Mouse (Mus musculus): ENCODE data around the gene Id1.

The Id1 gene

GRCm38 (mm10) chr2:152723651-152724331 is 12.3 kb upstream of the Id1 start:
- no peak for DNase-seq (ENCODE audit: low spot score)

- DNase-seq (ENCODE audit: low spot score), result no peak
These were observed 11.7 kb upstream of the Id1 start for GRCm38 (mm10) chr2:152724332-152724723.

DNA sequence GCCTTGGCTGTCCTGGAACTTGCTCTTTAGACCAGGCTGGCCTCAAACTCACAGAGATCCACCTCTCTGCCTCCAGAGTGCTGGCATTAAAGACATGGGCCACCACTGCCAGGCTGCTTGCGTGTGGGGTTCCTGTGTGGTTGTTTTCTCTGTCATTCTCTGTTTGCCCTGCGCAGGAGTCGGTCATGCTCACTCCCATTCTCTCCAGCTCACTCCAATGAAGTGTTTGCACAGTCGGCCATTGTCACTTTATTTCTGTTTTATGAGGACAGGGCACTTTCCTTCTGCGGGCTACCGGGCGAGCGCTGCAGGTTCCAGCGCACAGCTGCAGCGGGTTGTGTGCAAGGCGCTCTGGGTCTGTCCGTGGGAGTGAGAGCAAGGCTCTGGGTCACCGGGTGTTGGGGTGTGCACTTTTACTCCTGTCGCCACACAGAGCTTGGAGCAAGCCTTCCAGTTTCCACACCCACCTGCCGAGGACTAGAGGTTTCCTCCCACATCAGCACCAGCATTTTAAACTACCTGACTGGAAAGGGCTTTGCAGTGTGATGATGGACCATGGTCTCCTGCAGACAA is 10.8 kb upstream of the Id1 start:
- DNase-seq (ENCODE audit: low spot score), result no peak

DNA sequence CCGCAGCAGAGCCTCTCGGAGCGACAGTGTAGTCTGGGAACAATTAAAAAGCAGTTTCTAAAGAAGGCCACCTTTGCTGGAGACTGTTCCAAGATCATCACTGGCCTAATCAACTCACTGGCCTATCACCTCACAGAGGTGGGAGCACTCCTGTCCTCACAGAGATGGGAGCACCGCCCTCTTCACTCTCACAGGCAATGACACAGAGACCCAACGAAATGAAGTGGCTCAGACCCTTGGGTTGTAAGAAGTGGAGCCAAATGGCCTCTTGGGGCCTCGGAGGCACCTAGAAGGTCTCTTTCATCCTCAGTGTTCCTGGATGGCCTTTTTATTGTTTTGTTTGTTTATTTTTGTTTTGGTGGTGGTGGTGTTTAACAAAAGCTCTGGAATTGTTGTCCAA is 9.8 kb upstream of the Id1 start:
- DNase-seq (ENCODE audit: low spot score), result no peak

GRCm38 (mm10) chr2:152726751-152727335 is 9.2 kb upstream of the Id1 start:
- no peak for DNase-seq (ENCODE audit: low spot score)

DNA sequence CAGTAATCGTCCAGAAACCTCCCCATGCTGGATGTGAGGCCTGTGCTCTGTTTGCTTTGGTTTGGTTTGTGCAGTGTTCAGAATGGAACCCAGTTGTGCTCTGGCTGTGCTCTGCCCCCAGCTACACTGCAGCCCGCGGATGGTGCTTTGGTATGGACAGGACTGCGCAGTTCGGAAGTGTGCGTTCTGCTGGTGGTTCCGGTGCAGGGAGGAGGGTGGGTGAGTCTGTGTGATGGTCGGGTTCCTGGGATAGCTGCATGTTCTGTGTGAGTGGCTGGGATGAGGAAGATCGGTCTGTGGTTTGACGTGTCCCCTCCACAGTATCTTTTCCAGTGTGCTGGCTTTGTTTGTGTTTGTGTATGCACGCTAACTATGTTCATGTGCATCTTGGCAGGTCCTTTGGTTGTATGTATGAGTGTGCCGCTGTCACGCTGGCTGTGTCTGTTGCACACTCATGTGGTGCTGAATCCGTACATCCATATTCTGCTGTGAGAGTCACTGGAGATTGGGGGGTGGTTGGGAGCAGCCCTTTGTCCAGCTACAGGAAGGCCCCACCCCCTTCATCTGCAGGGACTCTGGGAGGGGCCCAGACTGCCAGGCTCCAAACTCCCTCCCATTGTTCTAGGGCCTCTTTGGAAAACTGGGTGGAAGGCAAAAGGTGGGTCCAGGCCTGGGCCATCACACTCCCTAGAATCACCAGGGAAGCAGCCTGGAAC is 8.1 kb upstream of the Id1 start:
- no peak for DNase-seq (ENCODE audit: low spot score)

- DNase-seq (ENCODE audit: low spot score), result no peak
These were observed 7.5 kb upstream of the Id1 start for GRCm38 (mm10) chr2:152728594-152728993.

GRCm38 (mm10) chr2:152729013-152729635 is 6.9 kb upstream of the Id1 start:
- DNase-seq (ENCODE audit: low spot score), result no peak

- DNase-seq (ENCODE audit: low spot score), result peak; percentile 72
These were observed 6.4 kb upstream of the Id1 start for GRCm38 (mm10) chr2:152729636-152730020.

GRCm38 (mm10) chr2:152733201-152733600 is 2.9 kb upstream of the Id1 start:
- no peak for DNase-seq (ENCODE audit: low spot score)

DNA sequence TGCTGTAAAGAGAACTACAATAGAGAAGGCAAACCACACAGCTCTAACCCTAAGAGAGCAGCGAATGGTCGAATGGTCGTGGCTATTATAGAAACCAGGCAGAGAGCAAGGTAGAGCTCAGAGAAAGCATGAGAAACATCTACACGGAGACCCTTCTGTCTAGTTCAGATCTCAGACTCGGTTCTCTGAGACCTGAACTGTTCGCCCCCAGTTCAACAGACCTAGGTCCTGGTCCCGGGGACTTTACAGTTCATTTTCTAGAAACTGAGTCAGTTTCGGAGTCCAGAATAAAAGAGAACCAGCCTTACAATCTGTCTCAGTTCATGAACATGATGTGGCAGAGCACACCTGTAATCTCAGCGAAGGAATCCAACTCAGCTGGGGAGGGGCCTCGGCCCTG is 1.6 kb upstream of the Id1 start:
- no peak for DNase-seq (ENCODE audit: low spot score)

GRCm38 (mm10) chr2:152734984-152735383 is 1.1 kb upstream of the Id1 start:
- peak; percentile 99 for DNase-seq (ENCODE audit: low spot score)

- no peak for DNase-seq (ENCODE audit: low spot score)
These were observed 697 bp downstream of the Id1 start for GRCm38 (mm10) chr2:152736748-152737147.

GRCm38 (mm10) chr2:152737306-152738221 is 1.5 kb downstream of the Id1 start:
- no peak for DNase-seq (ENCODE audit: low spot score)

GRCm38 (mm10) chr2:152738341-152738740 is 2.3 kb downstream of the Id1 start:
- DNase-seq (ENCODE audit: low spot score), result no peak

DNA sequence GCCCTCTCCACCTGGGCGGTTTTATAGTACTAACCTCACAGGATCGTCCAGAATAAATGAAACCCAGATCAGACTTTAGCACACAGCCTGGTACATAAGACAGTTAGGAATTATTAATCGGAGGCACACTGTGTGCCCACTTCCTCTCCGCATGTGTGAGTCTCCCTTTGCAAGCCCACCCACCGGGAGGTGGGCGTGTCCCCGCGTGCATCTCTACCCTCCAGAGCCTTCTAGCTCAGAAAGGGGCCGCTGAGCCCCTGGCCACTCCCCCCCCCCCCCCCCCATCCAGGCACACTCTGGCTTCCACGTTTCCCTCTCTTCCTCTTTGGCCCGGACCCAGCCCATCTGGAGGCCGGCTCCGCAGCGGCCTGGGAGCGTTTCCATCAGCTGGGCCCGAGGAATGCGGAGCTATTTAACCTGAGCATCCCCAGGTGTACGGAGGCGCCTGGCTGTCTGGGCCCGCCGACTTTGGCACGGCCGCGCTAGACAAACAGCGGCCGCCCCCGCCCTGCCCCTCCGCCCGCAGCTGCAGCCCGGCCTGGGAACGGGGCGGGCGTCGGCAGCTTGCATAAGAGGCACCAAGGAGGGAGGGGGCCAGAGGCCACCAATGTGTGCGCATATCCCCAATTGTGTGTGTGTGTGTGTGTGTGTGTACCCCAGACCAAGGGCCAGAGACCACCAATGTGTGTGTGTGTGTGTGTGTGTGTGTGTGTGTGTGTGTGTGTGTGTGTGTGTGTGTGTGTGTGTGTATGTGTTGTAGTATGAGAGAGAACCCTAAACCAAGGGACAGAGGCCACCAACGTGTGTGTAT is 3.2 kb downstream of the Id1 start:
- DNase-seq (ENCODE audit: low spot score), result peak; percentile 92

- peak; percentile 56 for DNase-seq (ENCODE audit: low spot score)
These were observed 3.8 kb downstream of the Id1 start for GRCm38 (mm10) chr2:152739842-152740260.

GRCm38 (mm10) chr2:152740490-152740889 is 4.4 kb downstream of the Id1 start:
- no peak for DNase-seq (ENCODE audit: low spot score)

DNA sequence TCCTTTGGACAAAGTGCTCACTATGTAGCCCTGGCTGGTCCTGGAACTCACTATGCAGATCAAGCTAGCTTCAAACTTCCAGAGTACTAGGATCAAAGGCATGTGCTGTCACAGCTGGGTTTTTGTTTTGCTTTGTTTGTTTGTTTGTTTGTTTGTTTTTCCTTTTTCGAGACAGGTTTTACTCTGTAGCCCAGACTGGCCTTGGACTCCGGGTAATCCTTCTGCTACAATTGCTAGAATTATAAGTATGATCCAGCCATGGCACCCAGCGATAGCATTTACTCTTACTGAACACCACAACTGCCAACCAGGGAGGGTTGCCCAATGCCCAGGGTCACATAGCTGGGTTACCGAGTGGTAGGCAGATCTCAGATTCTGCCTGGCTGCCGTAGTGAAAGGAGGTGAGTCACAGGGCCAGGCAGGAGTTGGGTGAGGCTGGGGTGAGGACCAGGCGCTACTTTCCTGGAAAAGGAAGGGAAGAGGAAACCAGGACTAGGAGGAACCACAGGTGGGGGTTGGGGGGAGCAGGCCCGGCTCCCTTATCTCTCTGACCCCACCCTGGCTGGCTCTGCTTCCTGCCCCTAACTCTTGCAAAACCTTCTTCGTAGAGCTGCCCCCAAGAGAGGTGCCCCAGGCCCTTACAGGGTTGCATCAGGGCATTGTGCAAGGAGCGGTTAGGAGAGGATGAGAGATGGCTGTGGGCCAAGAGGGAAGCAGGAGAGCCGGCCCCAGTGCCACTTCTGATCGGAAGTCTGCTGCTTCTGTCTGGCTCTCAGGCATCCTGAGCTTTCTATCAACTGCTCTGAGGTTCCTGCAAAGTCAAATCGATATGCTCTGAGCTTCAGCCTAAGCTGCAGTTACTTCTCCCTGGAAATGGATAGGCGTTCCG is 5.3 kb downstream of the Id1 start:
- DNase-seq (ENCODE audit: low spot score), result peak; percentile 87

DNA sequence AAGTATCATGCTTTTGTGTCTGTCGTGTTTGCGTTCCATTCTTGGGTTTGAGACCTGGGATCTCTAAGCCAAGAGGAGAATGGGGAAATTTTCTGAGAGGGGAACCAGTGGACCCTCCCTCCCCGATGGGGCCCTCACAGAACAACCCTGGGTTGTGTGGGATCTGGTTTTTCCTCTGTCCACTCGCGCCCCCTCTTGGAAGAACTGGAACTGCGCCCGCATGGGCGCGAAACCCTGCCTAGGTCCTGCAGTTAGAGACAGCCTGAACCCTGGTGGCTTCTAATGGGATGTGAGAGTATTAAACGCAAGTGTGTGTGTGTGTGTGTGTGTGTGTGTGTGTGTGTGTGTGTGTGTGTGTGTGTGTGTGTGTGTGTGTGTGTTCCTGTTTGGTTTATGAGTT is 6.4 kb downstream of the Id1 start:
- DNase-seq (ENCODE audit: low spot score), result peak; percentile 82
